Mouse (Mus musculus) cortical plate, adult 2 months (tissue): ENCODE data around the gene Fggy. TPM values are rescaled to one million over a fixed set of nuclear protein-coding genes. Genes with fewer than 3 reads are reported as not detected.
A peak's percentile ranks its signal among the peaks of the same experiment; 100 is the strongest.

Experiments used
- H3K27ac ChIP-seq: fragments of 200-500 bp; 2 replicates; pipeline ENCODE4 v1.5.1; 2012; ENCODE audit warnings: low read length, control low read depth, inconsistent platforms; ENCODE audit not compliant: insufficient read depth
- H3K4me1 ChIP-seq: fragments of 200-500 bp; 2 replicates; pipeline ENCODE4 v1.6.1; 2011; ENCODE audit warnings: low read length; ENCODE audit not compliant: control insufficient read depth, insufficient read depth
- H3K4me3 ChIP-seq: fragments of 200-500 bp; 2 replicates; pipeline ENCODE4 v1.5.1; 2011; ENCODE audit warnings: mild to moderate bottlenecking, low read length, control low read depth; ENCODE audit not compliant: insufficient read depth
- CTCF ChIP-seq: fragments of 200-500 bp; IDR thresholded peaks from 2 replicates; pipeline ENCODE4 v1.5.1; 2011; ENCODE audit warnings: mild to moderate bottlenecking, control low read depth, low read length; ENCODE audit not compliant: insufficient read depth; ENCODE audit errors: extremely low read depth
- POLR2A ChIP-seq: fragments of 200-500 bp; IDR thresholded peaks from 2 replicates; pipeline ENCODE4 v1.6.1; 2011; ENCODE audit warnings: mild to moderate bottlenecking, low read length, control low read depth; ENCODE audit not compliant: insufficient read depth; ENCODE audit errors: extremely low read depth
- polyA plus RNA-seq: library from polyadenylated mRNA; depleted of rRNA; stranded (reverse); fragments of >200 nt; gene quantifications from 2 replicates; pipeline ENCODE4 v1.2.3, GENCODE M21; 2012

Gene Fggy
- polyA plus RNA-seq, 1 experiment = 16.5 TPM

DNA sequence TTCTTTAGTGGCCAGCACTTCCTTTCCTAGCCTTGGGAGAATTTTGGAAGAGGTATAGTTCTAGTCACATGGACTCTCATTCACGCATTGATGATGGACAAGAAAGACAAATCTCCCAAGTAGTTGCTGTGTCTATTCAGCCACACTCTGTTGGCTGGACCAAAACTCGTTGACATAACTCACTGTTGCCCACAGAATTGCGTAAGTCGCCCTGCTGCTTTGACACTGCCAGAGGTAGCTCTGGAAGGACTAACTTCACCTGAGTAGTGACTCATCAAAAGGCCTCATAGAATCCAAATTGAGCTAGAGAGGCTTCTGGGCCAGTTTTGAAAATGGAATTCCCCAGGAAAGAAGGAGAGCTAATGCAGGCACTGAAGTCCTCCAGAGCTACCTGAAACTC is 13.8 kb upstream of the Fggy start:
- Histone ChIP-seq H3K4me3 (no peak overlapping the region), H3K27ac (no peak overlapping the region), H3K4me1 (no peaks in the 10 kb centered on the region)
- TF ChIP-seq CTCF (no peak), POLR2A (no peak)

DNA sequence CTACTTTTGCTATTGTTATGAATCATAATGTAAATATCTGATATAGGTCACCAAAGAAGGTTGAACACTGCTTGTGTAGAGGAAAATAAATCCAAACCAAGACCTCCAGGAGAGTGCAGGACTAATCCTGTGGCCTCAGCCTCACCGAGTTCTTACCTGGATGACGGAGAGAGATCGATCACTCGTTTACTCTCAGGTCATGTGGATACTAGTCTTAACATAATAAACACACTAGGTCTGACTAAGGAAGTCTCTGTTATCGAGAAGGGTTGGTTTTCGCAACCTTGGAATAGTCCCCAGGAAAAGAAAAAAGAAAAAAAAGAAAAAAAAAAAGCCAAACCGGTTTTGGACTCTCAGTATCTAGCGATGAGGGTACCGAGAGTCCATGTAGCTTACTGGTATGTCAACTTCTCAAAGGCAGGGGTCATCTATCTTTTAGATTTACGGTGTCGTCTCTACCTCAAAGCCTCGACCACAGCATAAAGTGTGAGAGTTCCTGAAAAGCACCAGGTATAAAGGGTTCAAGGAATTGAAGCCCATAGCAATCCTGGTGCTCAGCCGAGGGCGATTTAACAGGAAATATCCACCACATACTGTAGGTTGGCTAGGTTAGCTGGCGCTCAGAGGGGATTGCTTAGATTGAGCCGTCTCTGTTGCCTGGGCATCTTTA is 509 bp upstream of the Fggy start:
- Histone ChIP-seq H3K27ac (no peak overlapping the region), H3K4me3 (peak overlapping the region; percentile 33), H3K4me1 (peaks cover 3% of the 10 kb centered on the region)
- no peak for TF ChIP-seq POLR2A
- no peak for TF ChIP-seq CTCF

DNA sequence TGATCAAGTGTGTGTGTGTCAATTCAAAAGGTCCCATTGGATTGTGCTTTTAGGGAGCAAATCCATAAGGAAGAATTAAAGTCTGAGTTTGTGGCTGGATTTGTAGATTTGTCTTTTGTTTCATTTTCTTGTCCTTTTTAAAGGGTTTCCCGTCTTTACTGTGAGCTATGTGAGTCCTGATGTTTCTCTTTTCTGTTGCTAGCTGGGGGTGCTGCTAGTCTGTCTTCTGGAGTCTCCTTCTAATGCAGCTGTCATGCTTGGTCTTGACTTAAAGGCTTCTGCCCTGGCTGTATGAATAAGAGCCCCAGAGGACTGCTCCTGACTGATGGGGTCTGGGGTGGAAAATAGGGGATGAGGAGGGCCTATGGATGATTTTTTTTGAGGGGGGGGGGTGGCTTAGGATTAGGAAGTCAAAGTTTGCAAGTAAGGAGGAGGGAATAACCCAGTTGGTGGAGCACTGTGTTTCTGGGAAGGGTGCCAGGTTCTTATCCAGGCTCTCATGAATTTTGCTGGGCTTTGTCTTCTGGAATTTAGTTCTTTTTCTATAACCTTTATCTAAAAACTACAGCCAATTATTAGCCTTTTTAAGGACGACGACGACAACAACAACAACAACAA is 1.1 kb downstream of the Fggy start:
- Histone ChIP-seq H3K4me1 (peaks cover 3% of the 10 kb centered on the region), H3K4me3 (0 out of 2 replicates have a peak overlapping the region, but pooled peaks have one; percentile 33), H3K27ac (0 out of 2 replicates have a peak overlapping the region, but pooled peaks have one; percentile 69)
- TF ChIP-seq CTCF (no peak), POLR2A (no peak)

DNA sequence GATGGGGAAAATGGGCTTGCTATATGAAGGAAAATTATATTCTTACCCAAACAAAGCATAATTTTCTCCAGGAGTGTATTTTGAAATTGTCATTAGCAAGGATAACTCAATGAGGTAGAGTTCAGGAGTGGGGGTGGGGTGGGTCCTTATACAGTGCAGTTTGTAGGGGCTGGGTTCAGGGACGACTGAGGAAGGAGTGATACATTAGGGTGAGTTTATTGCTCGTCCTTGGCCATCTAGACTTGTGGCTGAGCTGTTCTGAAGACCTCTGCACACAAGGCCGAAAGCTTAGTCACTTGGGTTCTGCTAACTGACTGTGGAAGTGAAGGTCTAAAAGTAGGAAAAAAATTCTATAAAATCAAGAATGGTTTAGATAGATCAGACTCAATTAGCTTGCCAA is 14.3 kb downstream of the Fggy start:
- no peak overlapping the region for H3K27ac ChIP-seq
- H3K4me1 ChIP-seq = no peaks in the 10 kb centered on the region
- TF ChIP-seq POLR2A = no peak
- TF ChIP-seq CTCF = no peak
- no peak overlapping the region for H3K4me3 ChIP-seq

DNA sequence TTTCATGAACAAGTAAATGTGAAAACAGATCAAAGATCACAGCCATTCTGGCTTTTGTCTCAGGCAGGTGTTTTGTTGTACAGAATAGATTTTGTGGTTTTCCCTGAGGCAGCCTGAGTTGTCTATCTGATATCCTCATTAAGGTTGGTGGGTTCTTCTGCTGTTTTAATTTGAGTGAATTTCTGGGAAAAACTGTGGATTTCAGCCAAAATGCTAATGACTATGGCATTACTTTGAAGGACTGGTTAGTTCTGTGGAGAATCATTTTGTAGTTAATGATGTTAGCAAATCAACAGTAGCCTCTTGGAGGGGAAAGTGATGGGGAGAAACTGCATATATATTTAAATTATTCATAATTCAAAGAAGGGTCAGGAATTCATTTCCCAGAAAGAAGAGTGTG is 16.4 kb downstream of the Fggy start:
- H3K27ac ChIP-seq = no peak overlapping the region
- TF ChIP-seq CTCF (no peak), POLR2A (no peak)
- H3K4me3 ChIP-seq = no peak overlapping the region
- H3K4me1 ChIP-seq = no peaks in the 10 kb centered on the region

DNA sequence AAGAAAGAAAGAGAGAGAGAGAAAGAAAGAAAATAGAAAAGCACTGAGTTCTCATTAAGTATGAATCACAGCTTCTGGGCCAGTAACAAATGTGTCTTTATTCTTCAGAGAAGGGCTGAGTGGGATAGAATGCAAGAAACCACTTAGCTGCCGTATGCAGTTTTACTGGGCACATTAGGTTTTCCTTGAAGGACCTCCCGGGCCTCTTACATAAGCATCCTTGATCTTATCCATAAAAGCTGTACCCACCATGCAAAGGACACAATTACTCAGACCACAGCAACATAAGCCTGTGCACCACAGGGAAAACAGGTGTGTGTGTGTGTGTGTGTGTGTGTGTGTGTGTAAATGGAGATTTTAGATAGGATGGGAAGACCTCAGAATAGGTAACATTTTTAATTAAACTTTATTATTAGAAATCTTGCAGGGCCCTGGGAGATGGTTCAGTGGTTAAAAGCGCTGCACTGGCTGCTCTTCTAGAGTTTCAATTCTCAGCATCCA is 18.2 kb downstream of the Fggy start:
- Histone ChIP-seq H3K4me3 (no peak overlapping the region), H3K4me1 (no peaks in the 10 kb centered on the region)
- TF ChIP-seq CTCF (no peak), POLR2A (no peak)

DNA sequence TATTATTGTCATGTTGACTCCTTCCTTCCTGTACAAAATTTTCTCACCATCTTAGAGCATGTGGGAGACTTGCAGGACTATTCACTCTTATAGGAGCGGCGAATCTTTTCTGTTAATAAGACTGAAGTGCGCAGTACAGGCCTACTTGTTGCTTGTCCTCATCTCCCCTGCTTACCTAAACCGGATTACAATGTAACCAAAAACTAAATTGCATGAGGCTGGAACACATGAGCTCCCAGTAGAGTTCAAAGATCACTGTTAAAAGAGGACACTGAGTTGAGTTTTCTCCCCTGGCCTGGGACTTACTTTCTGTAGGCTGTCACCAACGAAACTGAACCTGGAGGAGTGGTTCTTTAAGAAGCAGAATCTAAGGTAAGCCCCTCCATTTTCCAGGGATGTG is 21.9 kb downstream of the Fggy start:
- TF ChIP-seq CTCF (no peak), POLR2A (no peak)
- no peaks in the 10 kb centered on the region for H3K4me1 ChIP-seq

More for the DNA sequence above, 18.2 kb downstream of the Fggy start:
- no peak overlapping the region for H3K27ac ChIP-seq

DNA sequence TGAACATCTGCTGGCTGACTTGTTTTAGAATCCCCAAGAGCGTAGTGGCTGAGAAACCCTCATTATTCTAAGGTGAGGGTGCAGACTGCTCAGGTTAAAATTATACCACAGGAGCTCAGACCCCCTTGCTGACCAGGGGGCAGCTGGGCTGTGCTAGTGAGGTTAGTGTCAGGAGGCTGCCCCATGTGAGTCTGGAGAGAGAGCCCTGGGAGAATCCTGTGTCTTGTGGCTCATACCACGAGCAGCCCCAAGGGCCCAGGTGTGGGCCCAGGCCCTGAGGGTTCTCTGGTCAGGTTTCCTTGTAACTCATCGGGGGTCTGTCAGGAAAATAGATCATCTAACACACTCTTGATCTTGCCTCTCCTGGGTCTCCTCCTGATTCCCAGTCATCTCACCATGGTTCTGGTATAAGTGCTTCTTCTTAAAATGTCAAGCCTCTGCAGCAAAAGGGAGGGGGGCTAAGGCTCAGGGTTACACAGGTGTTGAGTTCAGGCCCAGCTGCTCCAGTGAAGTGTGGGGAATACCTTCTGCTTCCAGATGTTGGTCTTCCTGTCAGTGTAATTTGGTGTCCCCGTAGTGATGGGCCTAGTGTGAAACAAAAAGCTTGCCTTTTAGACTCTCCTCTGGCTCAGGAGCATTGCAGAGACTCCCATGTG is 26.9 kb downstream of the Fggy start:
- Histone ChIP-seq H3K4me3 (no peak overlapping the region), H3K4me1 (peaks cover 6% of the 10 kb centered on the region), H3K27ac (no peak overlapping the region)
- no peak for TF ChIP-seq CTCF
- no peak for TF ChIP-seq POLR2A

More for the DNA sequence above, 21.9 kb downstream of the Fggy start:
- Histone ChIP-seq H3K27ac (no peak overlapping the region), H3K4me3 (no peak overlapping the region)

DNA sequence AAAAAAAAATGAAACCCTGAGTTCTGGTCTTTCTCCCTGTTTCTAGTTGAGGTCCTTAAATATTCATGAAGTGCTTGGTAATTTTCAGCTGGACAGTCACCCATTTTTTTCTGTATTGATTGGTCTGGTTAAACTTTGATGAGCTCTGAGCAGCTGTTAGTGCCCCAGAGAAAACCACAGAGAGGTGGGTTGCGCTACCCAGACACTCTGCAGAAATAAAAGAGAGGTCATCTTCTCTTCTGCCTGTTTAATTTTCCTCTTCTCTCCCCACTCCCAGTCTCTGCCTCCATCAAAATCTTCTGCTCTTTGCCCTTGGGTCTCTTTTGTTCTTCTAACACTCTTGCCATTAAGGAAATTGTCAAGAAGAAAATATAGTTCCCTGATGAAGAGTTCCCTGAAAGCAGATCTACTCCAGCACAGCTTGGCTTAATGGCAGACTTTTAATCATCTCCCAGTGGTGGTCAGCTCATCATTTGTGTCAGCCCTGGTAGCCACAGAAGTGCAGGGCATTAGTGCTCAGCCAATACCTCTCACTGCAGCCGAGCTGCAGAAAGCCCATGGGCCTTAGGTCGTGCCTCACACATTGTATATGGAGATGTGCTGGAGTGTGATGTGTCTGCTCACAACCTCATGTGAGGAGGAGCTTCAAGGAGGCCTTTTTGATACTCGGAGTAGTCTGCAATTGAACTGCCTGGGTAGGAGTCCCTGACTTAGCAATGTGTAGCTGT is 29.1 kb downstream of the Fggy start:
- Histone ChIP-seq H3K4me3 (no peak overlapping the region), H3K27ac (no peak overlapping the region), H3K4me1 (peaks cover 6% of the 10 kb centered on the region)
- TF ChIP-seq POLR2A (no peak), CTCF (no peak)
